Mouse (Mus musculus) ES-E14 (cell line): ENCODE data around the gene Ccdc9b. TPM values are rescaled to one million over a fixed set of nuclear protein-coding genes. Genes with fewer than 3 reads are reported as not detected.

ENCODE experiments used
- DNase-seq: peaks from one replicate; pipeline ENCODE4 v3.0.0-alpha.2; 2013; ENCODE audit warnings: low read depth, low spot score
- H3K27ac ChIP-seq: 2 replicates; pipeline ENCODE4 v1.5.1; 2012; ENCODE audit warnings: low read depth, mild to moderate bottlenecking, low read length, moderate library complexity, mixed read lengths; ENCODE audit not compliant: poor library complexity, insufficient read depth, severe bottlenecking
- H3K36me3 ChIP-seq: 2 replicates; pipeline ENCODE4 v1.6.1; 2012; ENCODE audit warnings: mild to moderate bottlenecking, low read length, moderate library complexity, mixed read lengths; ENCODE audit not compliant: control insufficient read depth, poor library complexity, insufficient read depth, severe bottlenecking
- H3K4me1 ChIP-seq, 2 experiments: fragments of 150-350 bp in 1 of 2; sonication (generic) in 1 of 2; 2 replicates each; pipeline ENCODE4 v1.6.1; 2012; ENCODE audit warnings: low read length in 2 of 2, mild to moderate bottlenecking in 1 of 2, mixed read lengths in 1 of 2; ENCODE audit not compliant: control insufficient read depth in 2 of 2, insufficient read depth in 2 of 2, poor library complexity in 1 of 2
- H3K4me3 ChIP-seq, 2 experiments: fragments of 150-350 bp in 1 of 2; sonication (generic) in 1 of 2; 2 replicates each; pipeline ENCODE4 v1.5.1; 2012; ENCODE audit warnings: low read length in 2 of 2, low read depth in 1 of 2, mild to moderate bottlenecking in 1 of 2, mixed read lengths in 1 of 2; ENCODE audit not compliant: insufficient read depth in 1 of 2, poor library complexity in 1 of 2, severe bottlenecking in 1 of 2
- H3K9ac ChIP-seq: 2 replicates; pipeline ENCODE4 v1.6.1; 2012; ENCODE audit warnings: low read depth, mild to moderate bottlenecking, low read length, mixed read lengths; ENCODE audit not compliant: poor library complexity, insufficient read depth, severe bottlenecking
- H3K9me3 ChIP-seq: fragments of 150-350 bp; sonication (generic); 2 replicates; pipeline ENCODE4 v1.6.1; 2012; ENCODE audit warnings: low read depth, mild to moderate bottlenecking, low read length; ENCODE audit not compliant: control insufficient read depth, insufficient read depth
- CHD2 ChIP-seq: IDR thresholded peaks from 2 replicates; pipeline ENCODE4 v1.6.1; 2014; ENCODE audit warnings: mild to moderate bottlenecking, low read depth, low read length, inconsistent platforms
- HCFC1 ChIP-seq: IDR thresholded peaks from 2 replicates; pipeline ENCODE4 v1.6.1; 2012; ENCODE audit warnings: low read length, inconsistent platforms, borderline replicate concordance; ENCODE audit not compliant: insufficient read depth
- MAFK ChIP-seq: IDR thresholded peaks from 2 replicates; pipeline ENCODE4 v1.6.1; 2014; ENCODE audit warnings: mild to moderate bottlenecking, low read depth, low read length, inconsistent platforms; ENCODE audit not compliant: insufficient read depth
- ZC3H11A ChIP-seq: IDR thresholded peaks from 2 replicates; pipeline ENCODE4 v1.6.1; 2012; ENCODE audit warnings: low read depth, mild to moderate bottlenecking, inconsistent platforms, low read length, borderline replicate concordance
- ZNF384 ChIP-seq: IDR thresholded peaks from 2 replicates; pipeline ENCODE4 v1.6.1; 2012; ENCODE audit warnings: low read depth, low read length, inconsistent platforms
- in situ Hi-C, 2 experiments: fragments of 600-800 bp; cut with MboI; formaldehyde crosslinking; loops; one replicate each; pipeline ENCODE4 v1.15.1; 2025; ENCODE audit warnings: low sequenced_read_pairs in 2 of 2, inconsistent platforms in 1 of 2; ENCODE audit not compliant: unreplicated experiment in 2 of 2
- total RNA-seq: library from RNA; depleted of rRNA; stranded (reverse); fragments of 300-350 nt; gene quantifications from 2 replicates; pipeline ENCODE4 v1.2.3, GENCODE M21; 2012

Gene Ccdc9b
- total RNA-seq, 1 experiment: 3.1 TPM

- in situ Hi-C loops: no loop called here
- TF ChIP-seq MAFK (no peak), HCFC1 (no peak), ZNF384 (no peak), CHD2 (no peak), ZC3H11A (no peak)
- no peak overlapping the region for H3K27ac ChIP-seq
- H3K4me1 ChIP-seq: peaks cover 0 to 4% of the 10 kb centered on the region in 2 experiments; a peak in 1 of 4 replicates
- DNase-seq: no peak
- H3K9me3 ChIP-seq: no peaks in the 10 kb centered on the region
- H3K36me3 ChIP-seq: no peaks in the 10 kb centered on the region
- no peak overlapping the region for H3K9ac ChIP-seq
- H3K4me3 ChIP-seq: no peak overlapping the region
These were observed 35.6 kb downstream of the Ccdc9b start for GRCm38 (mm10) chr2:118726873-118727272.

GRCm38 (mm10) chr2:118725511-118725910 is 37.0 kb downstream of the Ccdc9b start:
- peaks cover 0 to 4% of the 10 kb centered on the region in 2 experiments; a peak in 1 of 4 replicates for H3K4me1 ChIP-seq
- no peaks in the 10 kb centered on the region for H3K9me3 ChIP-seq
- no peak overlapping the region for H3K9ac ChIP-seq
- no peaks in the 10 kb centered on the region for H3K36me3 ChIP-seq
- no peak for DNase-seq
- no peak overlapping the region for H3K4me3 ChIP-seq
- no peak overlapping the region for H3K27ac ChIP-seq
- in situ Hi-C loops: no loop called here
- no peak for TF ChIP-seq ZNF384

GRCm38 (mm10) chr2:118723693-118724486 is 38.6 kb downstream of the Ccdc9b start:
- Histone ChIP-seq H3K36me3 (no peaks in the 10 kb centered on the region), H3K4me1 (peaks cover 0 to 4% of the 10 kb centered on the region in 2 experiments; a peak in 1 of 4 replicates), H3K9me3 (no peaks in the 10 kb centered on the region), H3K4me3 (no peak overlapping the region), H3K27ac (no peak overlapping the region), H3K9ac (no peak overlapping the region)
- no peak for DNase-seq
- in situ Hi-C loops: no loop called here
- TF ChIP-seq ZC3H11A: no peak
- no peak for TF ChIP-seq MAFK
- TF ChIP-seq ZNF384: no peak
- no peak for TF ChIP-seq HCFC1
- no peak for TF ChIP-seq CHD2

- Histone ChIP-seq H3K27ac (no peak overlapping the region), H3K9me3 (no peaks in the 10 kb centered on the region), H3K4me3 (no peak overlapping the region), H3K9ac (no peak overlapping the region), H3K4me1 (no peaks in the 10 kb centered on the region), H3K36me3 (no peaks in the 10 kb centered on the region)
- DNase-seq: no peak
- in situ Hi-C loops: no loop called here
- TF ChIP-seq MAFK: no peak
- no peak for TF ChIP-seq ZC3H11A
- TF ChIP-seq ZNF384: no peak
- no peak for TF ChIP-seq CHD2
- TF ChIP-seq HCFC1: no peak
These were observed 45.8 kb downstream of the Ccdc9b start for GRCm38 (mm10) chr2:118716677-118717076.

GRCm38 (mm10) chr2:118714230-118714629 is 48.2 kb downstream of the Ccdc9b start:
- TF ChIP-seq ZC3H11A (no peak), ZNF384 (no peak), HCFC1 (no peak), MAFK (no peak), CHD2 (no peak)
- no peaks in the 10 kb centered on the region for H3K9me3 ChIP-seq
- H3K4me1 ChIP-seq: no peaks in the 10 kb centered on the region
- H3K9ac ChIP-seq: no peak overlapping the region
- H3K27ac ChIP-seq: no peak overlapping the region
- DNase-seq: no peak
- no peak overlapping the region for H3K4me3 ChIP-seq
- in situ Hi-C loops: no loop called here
- no peaks in the 10 kb centered on the region for H3K36me3 ChIP-seq
